Mouse (Mus musculus) cerebellum, adult 2 months (tissue): ENCODE results near the gene Lpo.

ENCODE experiments used
- CTCF ChIP-seq: fragments of 200-500 bp; IDR thresholded peaks from 2 replicates; pipeline ENCODE4 v1.5.1; 2011; ENCODE audit warnings: low read depth, mild to moderate bottlenecking, control low read depth, low read length, moderate library complexity, borderline replicate concordance; ENCODE audit not compliant: insufficient read depth
- POLR2A ChIP-seq: fragments of 200-500 bp; IDR thresholded peaks from 2 replicates; pipeline ENCODE4 v1.6.1; 2011; ENCODE audit warnings: low read length, control low read depth, borderline replicate concordance; ENCODE audit not compliant: insufficient read depth

DNA sequence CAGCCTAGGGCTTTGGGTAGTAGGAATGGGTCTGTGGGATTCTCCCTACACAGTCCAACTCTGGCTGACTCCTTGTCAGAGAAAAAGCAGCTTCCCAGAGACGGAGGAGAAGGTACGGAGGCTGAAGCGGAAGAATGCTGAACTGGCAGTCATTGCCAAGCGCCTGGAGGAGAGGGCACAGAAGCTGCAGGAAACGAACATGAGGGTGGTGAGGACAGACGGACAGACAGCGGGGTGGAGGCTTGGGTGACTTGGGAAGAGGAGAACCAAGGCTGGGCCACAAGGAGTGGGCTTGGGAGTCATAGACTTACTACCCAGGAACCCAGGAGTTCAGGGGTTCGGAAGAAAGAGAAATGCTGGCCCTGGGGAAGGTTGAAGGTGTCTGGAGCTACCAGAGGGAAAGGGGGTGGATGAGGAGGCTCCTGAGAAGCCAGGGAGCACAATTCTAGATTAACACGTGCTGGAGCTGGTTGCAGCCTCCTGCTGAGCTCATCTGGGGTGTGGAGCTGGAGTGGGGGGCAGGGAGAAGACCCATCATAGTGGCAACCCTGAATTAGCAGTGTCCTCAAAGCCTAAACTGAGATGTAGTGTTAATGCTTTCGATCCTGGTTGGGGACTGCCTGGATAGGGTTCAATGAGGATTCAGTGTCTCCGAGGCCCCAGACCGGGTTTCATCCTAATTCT is 65.2 kb downstream of the Lpo start:
- 0 out of 2 replicates have a peak, but pooled peaks have one; percentile 18 for TF ChIP-seq POLR2A
- no peak for TF ChIP-seq CTCF
